Mouse (Mus musculus): ENCODE results near the gene Gpr108. TPM values are rescaled to one million over a fixed set of nuclear protein-coding genes. Genes with fewer than 3 reads are reported as not detected.

Gene Gpr108
- polyA plus RNA-seq, 1 experiment from 2014 or later: 29.0 TPM

- Histone ChIP-seq H3K27me3 (ENCODE audit: control insufficient read depth, insufficient read depth, low read length) (no peaks in the 10 kb centered on the region), H3K9ac (ENCODE audit: low read length) (no peak overlapping the region), H3K4me3 (ENCODE audit: control insufficient read depth in 1 of 2, insufficient read depth in 1 of 2, low read depth in 1 of 2, low read length in 2 of 2) (no peak overlapping the region), H3K4me1 (ENCODE audit: control insufficient read depth in 2 of 2, insufficient read depth in 2 of 2, low read length in 2 of 2) (peaks cover 0 to 3% of the 10 kb centered on the region in 2 experiments; a peak in 1 of 4 replicates), H3K9me3 (ENCODE audit: control insufficient read depth, low read length) (no peaks in the 10 kb centered on the region), H3K36me3 (ENCODE audit: control insufficient read depth, insufficient read depth, low read length) (no peaks in the 10 kb centered on the region), H3K27ac (replicated peaks in 1 of 2; ENCODE audit: control insufficient read depth in 1 of 2, insufficient read depth in 1 of 2, low read depth in 2 of 2, low read length in 2 of 2) (no peak overlapping the region), H3K4me2 (ENCODE audit: low read length) (no peak overlapping the region)
- WGBS: 72% methylated on average over 5 of the region's 5 CpGs
- ATAC-seq (ENCODE audit: insufficient number of reproducible peaks, insufficient read depth, low FRiP score, low read depth): no peak
Measured at GRCm38 (mm10) chr17:57289252-57289651, 41.0 kb upstream of the Gpr108 start.

GRCm38 (mm10) chr17:57286718-57287355 lies 38.6 kb upstream of the Gpr108 start:
- no peak overlapping the region for H3K27ac ChIP-seq (replicated peaks in 1 of 2; ENCODE audit: control insufficient read depth in 1 of 2, insufficient read depth in 1 of 2, low read depth in 2 of 2, low read length in 2 of 2)
- peaks cover 0 to 3% of the 10 kb centered on the region in 2 experiments; a peak in 1 of 4 replicates for H3K4me1 ChIP-seq (ENCODE audit: control insufficient read depth in 2 of 2, insufficient read depth in 2 of 2, low read length in 2 of 2)
- no peak overlapping the region for H3K4me2 ChIP-seq (ENCODE audit: low read length)
- ATAC-seq (ENCODE audit: insufficient number of reproducible peaks, insufficient read depth, low FRiP score, low read depth): no peak
- no peaks in the 10 kb centered on the region for H3K36me3 ChIP-seq (ENCODE audit: control insufficient read depth, insufficient read depth, low read length)
- no peaks in the 10 kb centered on the region for H3K27me3 ChIP-seq (ENCODE audit: control insufficient read depth, insufficient read depth, low read length)
- H3K9ac ChIP-seq (ENCODE audit: low read length): no peak overlapping the region
- H3K4me3 ChIP-seq (ENCODE audit: control insufficient read depth in 1 of 2, insufficient read depth in 1 of 2, low read depth in 1 of 2, low read length in 2 of 2): no peak overlapping the region
- H3K9me3 ChIP-seq (ENCODE audit: control insufficient read depth, low read length): no peaks in the 10 kb centered on the region
- 66% methylated on average over 8 of the region's 8 CpGs for WGBS

GRCm38 (mm10) chr17:57285077-57285476 lies 36.8 kb upstream of the Gpr108 start:
- 49% methylated on average over 2 of the region's 2 CpGs for WGBS
- Histone ChIP-seq H3K27ac (replicated peaks in 1 of 2; ENCODE audit: control insufficient read depth in 1 of 2, insufficient read depth in 1 of 2, low read depth in 2 of 2, low read length in 2 of 2) (no peak overlapping the region), H3K4me3 (ENCODE audit: control insufficient read depth in 1 of 2, insufficient read depth in 1 of 2, low read depth in 1 of 2, low read length in 2 of 2) (no peak overlapping the region), H3K9me3 (ENCODE audit: control insufficient read depth, low read length) (no peaks in the 10 kb centered on the region), H3K36me3 (ENCODE audit: control insufficient read depth, insufficient read depth, low read length) (no peaks in the 10 kb centered on the region), H3K4me1 (ENCODE audit: control insufficient read depth in 2 of 2, insufficient read depth in 2 of 2, low read length in 2 of 2) (peaks cover 0 to under 1% of the 10 kb centered on the region in 2 experiments; a peak in 1 of 4 replicates), H3K9ac (ENCODE audit: low read length) (no peak overlapping the region), H3K4me2 (ENCODE audit: low read length) (no peak overlapping the region), H3K27me3 (ENCODE audit: control insufficient read depth, insufficient read depth, low read length) (0 out of 2 replicates have a peak, but pooled peaks cover 1% of the 10 kb centered on the region)
- no peak for ATAC-seq (ENCODE audit: insufficient number of reproducible peaks, insufficient read depth, low FRiP score, low read depth)

- Histone ChIP-seq H3K4me2 (ENCODE audit: low read length) (no peak overlapping the region), H3K4me3 (ENCODE audit: control insufficient read depth in 1 of 2, insufficient read depth in 1 of 2, low read depth in 1 of 2, low read length in 2 of 2) (no peak overlapping the region), H3K9me3 (ENCODE audit: control insufficient read depth, low read length) (no peaks in the 10 kb centered on the region), H3K9ac (ENCODE audit: low read length) (no peak overlapping the region), H3K4me1 (ENCODE audit: control insufficient read depth in 2 of 2, insufficient read depth in 2 of 2, low read length in 2 of 2) (no peaks in the 10 kb centered on the region), H3K36me3 (ENCODE audit: control insufficient read depth, insufficient read depth, low read length) (no peaks in the 10 kb centered on the region), H3K27me3 (ENCODE audit: control insufficient read depth, insufficient read depth, low read length) (0 out of 2 replicates have a peak, but pooled peaks cover 6% of the 10 kb centered on the region), H3K27ac (replicated peaks in 1 of 2; ENCODE audit: control insufficient read depth in 1 of 2, insufficient read depth in 1 of 2, low read depth in 2 of 2, low read length in 2 of 2) (no peak overlapping the region)
- 72% methylated on average over 5 of the region's 5 CpGs for WGBS
- ATAC-seq (ENCODE audit: insufficient number of reproducible peaks, insufficient read depth, low FRiP score, low read depth): no peak
Measured at GRCm38 (mm10) chr17:57283906-57284305, 35.7 kb upstream of the Gpr108 start.

GRCm38 (mm10) chr17:57280411-57280810 lies 32.2 kb upstream of the Gpr108 start:
- Histone ChIP-seq H3K27me3 (ENCODE audit: control insufficient read depth, insufficient read depth, low read length) (peaks cover 6% of the 10 kb centered on the region; the same call in 1 of the 2 replicates), H3K4me3 (ENCODE audit: control insufficient read depth in 1 of 2, insufficient read depth in 1 of 2, low read depth in 1 of 2, low read length in 2 of 2) (no peak overlapping the region), H3K4me2 (ENCODE audit: low read length) (no peak overlapping the region), H3K36me3 (ENCODE audit: control insufficient read depth, insufficient read depth, low read length) (no peaks in the 10 kb centered on the region), H3K9ac (ENCODE audit: low read length) (no peak overlapping the region), H3K4me1 (ENCODE audit: control insufficient read depth in 2 of 2, insufficient read depth in 2 of 2, low read length in 2 of 2) (peaks cover 10 to 11% of the 10 kb centered on the region in 2 experiments; a peak in 3 of 4 replicates), H3K9me3 (ENCODE audit: control insufficient read depth, low read length) (no peaks in the 10 kb centered on the region), H3K27ac (replicated peaks in 1 of 2; ENCODE audit: control insufficient read depth in 1 of 2, insufficient read depth in 1 of 2, low read depth in 2 of 2, low read length in 2 of 2) (no peak overlapping the region)
- 62% methylated on average over 3 of the region's 3 CpGs for WGBS
- no peak for ATAC-seq (ENCODE audit: insufficient number of reproducible peaks, insufficient read depth, low FRiP score, low read depth)

GRCm38 (mm10) chr17:57279591-57280224 lies 31.5 kb upstream of the Gpr108 start:
- WGBS: 55% methylated on average over 9 of the region's 9 CpGs
- Histone ChIP-seq H3K36me3 (ENCODE audit: control insufficient read depth, insufficient read depth, low read length) (no peaks in the 10 kb centered on the region), H3K27me3 (ENCODE audit: control insufficient read depth, insufficient read depth, low read length) (peaks cover 10% of the 10 kb centered on the region; the same call in 1 of the 2 replicates), H3K4me1 (ENCODE audit: control insufficient read depth in 2 of 2, insufficient read depth in 2 of 2, low read length in 2 of 2) (peaks cover 11 to 14% of the 10 kb centered on the region in 2 experiments), H3K9ac (ENCODE audit: low read length) (no peak overlapping the region), H3K27ac (replicated peaks in 1 of 2; ENCODE audit: control insufficient read depth in 1 of 2, insufficient read depth in 1 of 2, low read depth in 2 of 2, low read length in 2 of 2) (no peak overlapping the region), H3K4me3 (ENCODE audit: control insufficient read depth in 1 of 2, insufficient read depth in 1 of 2, low read depth in 1 of 2, low read length in 2 of 2) (no peak overlapping the region), H3K9me3 (ENCODE audit: control insufficient read depth, low read length) (no peaks in the 10 kb centered on the region), H3K4me2 (ENCODE audit: low read length) (no peak overlapping the region)
- no peak for ATAC-seq (ENCODE audit: insufficient number of reproducible peaks, insufficient read depth, low FRiP score, low read depth)

- Histone ChIP-seq H3K36me3 (ENCODE audit: control insufficient read depth, insufficient read depth, low read length) (no peaks in the 10 kb centered on the region), H3K27ac (replicated peaks in 1 of 2; ENCODE audit: control insufficient read depth in 1 of 2, insufficient read depth in 1 of 2, low read depth in 2 of 2, low read length in 2 of 2) (no peak within 1 kb of the TSS), H3K9me3 (ENCODE audit: control insufficient read depth, low read length) (no peaks in the 10 kb centered on the region), H3K4me1 (ENCODE audit: control insufficient read depth in 2 of 2, insufficient read depth in 2 of 2, low read length in 2 of 2) (peaks cover 13 to 16% of the 10 kb centered on the region in 2 experiments), H3K9ac (ENCODE audit: low read length) (no peak within 1 kb of the TSS), H3K4me3 (ENCODE audit: control insufficient read depth in 1 of 2, insufficient read depth in 1 of 2, low read depth in 1 of 2, low read length in 2 of 2) (no peak within 1 kb of the TSS), H3K4me2 (ENCODE audit: low read length) (no peak within 1 kb of the TSS), H3K27me3 (ENCODE audit: control insufficient read depth, insufficient read depth, low read length) (peaks cover 10% of the 10 kb centered on the region; the same call in 1 of the 2 replicates)
- no peak for ATAC-seq (ENCODE audit: insufficient number of reproducible peaks, insufficient read depth, low FRiP score, low read depth)
- WGBS: 47% methylated on average over 26 of the region's 26 CpGs
Measured at GRCm38 (mm10) chr17:57278943-57279590, 30.8 kb upstream of the Gpr108 start, which contains the start of gene Vav1. Vav1 (plus strand) TSS chr17:57279100.

Data from heart, embryonic 14.5 days (tissue).